Mouse (Mus musculus) embryonic fibroblast, embryonic 13.5 days (primary cell): ENCODE results near the gene Apoe.

Source experiments
- CTCF ChIP-seq: IDR thresholded peaks from 2 replicates; pipeline ENCODE4 v1.5.1; 2011; ENCODE audit warnings: mild to moderate bottlenecking, control low read depth, low read length, moderate library complexity, borderline replicate concordance; ENCODE audit not compliant: insufficient read depth
- POLR2A ChIP-seq: IDR thresholded peaks from 2 replicates; pipeline ENCODE4 v1.6.1; 2011; ENCODE audit warnings: low read depth, mild to moderate bottlenecking, control low read depth, low read length, moderate library complexity

DNA sequence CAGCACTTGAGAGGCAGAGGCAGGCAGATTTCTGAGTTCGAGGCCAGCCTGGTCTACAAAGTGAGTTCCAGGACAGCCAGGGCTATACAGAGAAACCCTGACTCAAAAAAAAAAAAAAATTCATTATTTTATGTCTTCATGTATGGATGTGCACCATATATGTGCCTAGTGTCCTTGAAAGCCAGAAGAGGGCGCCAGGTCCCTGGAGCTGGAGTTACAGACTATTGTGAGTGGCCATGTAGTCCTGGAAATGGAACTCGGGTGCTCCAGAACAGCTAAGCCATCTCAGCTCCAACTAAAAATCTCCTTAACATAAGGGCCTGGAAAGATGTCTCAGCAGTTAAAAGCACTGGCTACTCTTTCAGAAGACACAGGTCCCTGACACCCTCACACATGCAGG, 32.2 kb downstream of the Apoe start:
- TF ChIP-seq POLR2A: no peak
- TF ChIP-seq CTCF: no peak
